Mouse (Mus musculus) thymus, postnatal 0 days (tissue): Measurements from ENCODE around the gene Ifng. TPM values are rescaled to one million over a fixed set of nuclear protein-coding genes. Genes with fewer than 3 reads are reported as not detected.

Source experiments
- DNase-seq: peaks from one replicate; pipeline ENCODE4 v3.0.0-alpha.2; 2015; ENCODE audit warnings: low spot score
- polyA plus RNA-seq: library from polyadenylated mRNA; unstranded; fragments of >200 nt; fragmentation: Nextera tagmentation; extraction: Ambion mirVana; gene quantifications from 2 replicates; pipeline ENCODE4 v1.2.1, GENCODE M21; 2015

The Ifng gene
- polyA plus RNA-seq, 1 experiment from 2014 or later: 0.86 TPM

GRCm38 (mm10) chr10:118479244-118479643 is 38.4 kb downstream of the Ifng start:
- DNase-seq: no peak

- no peak for DNase-seq
Observed at GRCm38 (mm10) chr10:118480118-118480517, 39.3 kb downstream of the Ifng start.

DNA sequence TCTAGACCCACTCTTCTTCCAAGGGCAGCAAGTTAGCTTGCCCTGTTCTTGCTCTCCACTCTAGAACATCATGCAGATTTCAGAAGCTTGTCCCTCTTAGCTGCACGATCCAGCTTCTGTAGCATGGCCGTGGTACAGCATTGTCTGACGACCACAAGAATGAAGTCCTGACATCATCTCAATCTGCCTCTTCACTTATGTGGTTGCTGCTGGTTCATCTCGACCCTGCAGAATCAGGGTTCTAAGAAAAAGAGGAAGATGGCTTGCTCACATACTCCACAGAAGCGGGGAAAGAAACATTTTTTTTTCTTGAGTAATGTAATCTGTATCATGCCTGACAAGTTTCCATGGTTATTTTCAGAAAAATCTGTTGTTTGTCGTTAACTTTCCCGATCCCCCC is 39.9 kb downstream of the Ifng start:
- peak; percentile 6 for DNase-seq

DNA sequence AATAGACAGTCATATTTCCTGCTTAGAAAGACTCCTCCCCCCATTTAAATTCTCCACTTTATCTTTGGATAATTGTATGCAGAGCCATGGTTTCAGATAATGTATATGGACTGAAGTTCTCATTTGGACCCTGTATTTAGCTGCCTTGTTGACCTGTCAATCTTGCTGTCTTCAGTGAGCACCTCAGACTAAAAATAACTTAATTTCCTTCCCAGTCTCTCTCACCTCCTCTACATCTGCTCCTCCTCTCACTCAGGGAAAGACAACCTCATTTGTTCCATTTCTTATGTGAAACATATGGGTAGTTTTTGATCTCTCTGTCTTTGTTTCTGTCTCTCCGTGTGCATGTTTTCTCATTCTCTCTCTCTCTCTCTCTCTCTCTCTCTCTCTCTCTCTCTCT is 53.3 kb downstream of the Ifng start:
- DNase-seq: no peak

DNA sequence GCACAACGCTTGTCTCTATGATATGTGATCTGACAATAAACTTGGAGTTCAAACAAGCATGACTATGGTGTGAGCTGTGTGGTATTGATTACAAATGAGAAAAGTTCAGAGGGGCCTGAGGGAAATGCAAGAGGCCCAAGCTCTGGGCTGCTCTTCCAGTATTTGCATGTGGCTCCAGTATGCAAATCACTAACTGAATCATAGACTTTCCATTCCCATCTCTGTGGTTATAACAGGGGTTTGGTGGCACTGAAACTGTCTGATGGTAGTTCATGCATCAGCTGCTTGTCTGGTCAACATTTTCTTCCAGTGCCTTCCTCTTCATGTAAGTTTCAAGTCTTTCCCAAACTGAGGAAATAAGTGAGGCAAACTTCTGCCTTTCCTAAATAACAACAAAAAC is 54.5 kb downstream of the Ifng start:
- no peak for DNase-seq

Other genes starting within 250 kb of the Ifng start
- gene Il22, start 236.1 kb upstream of the Ifng start, polyA plus RNA-seq: 0.47 and 0.66 TPM in 2 replicates
- gene Gm32717, start 200.3 kb upstream of the Ifng start, polyA plus RNA-seq: 0.10 TPM in 1 of 2 replicates, not detected in the other
- gene Gm32802, start 182.4 kb upstream of the Ifng start, polyA plus RNA-seq: 0.10 TPM in 1 of 2 replicates, not detected in the other
- gene Iltifb, start 146.0 kb upstream of the Ifng start, polyA plus RNA-seq: not detected in 2 replicates
- gene Gm9040, start 114.1 kb upstream of the Ifng start, polyA plus RNA-seq: not detected in 2 replicates
- gene Gm9044, start 108.6 kb upstream of the Ifng start, polyA plus RNA-seq: not detected in 2 replicates
- gene Gm9045, start 103.2 kb upstream of the Ifng start, polyA plus RNA-seq: 0.07 and 0.13 TPM in 2 replicates
- not detected in 2 replicates for gene Gm9046, start 97.8 kb upstream of the Ifng start, polyA plus RNA-seq
- gene Gm9048, start 92.4 kb upstream of the Ifng start, polyA plus RNA-seq: not detected in 2 replicates
- gene Gm9049, start 86.9 kb upstream of the Ifng start, polyA plus RNA-seq: 0.07 and 0.13 TPM in 2 replicates